Mouse (Mus musculus) brain, embryonic 14.5 days (tissue): Measurements from ENCODE around the gene Gm9837. TPM values are rescaled to one million over a fixed set of nuclear protein-coding genes. Genes with fewer than 3 reads are reported as not detected.

Experiments
- DNase-seq: peaks from one replicate; pipeline ENCODE4 v3.0.0-alpha.2; 2011; ENCODE audit warnings: low read depth
- CTCF ChIP-seq: fragments of 200-500 bp; IDR thresholded peaks from 2 replicates; pipeline ENCODE4 v1.5.1; 2012; ENCODE audit warnings: inconsistent platforms, mild to moderate bottlenecking, moderate library complexity, borderline replicate concordance; ENCODE audit not compliant: insufficient read depth, insufficient read length; ENCODE audit errors: extremely low read depth
- POLR2A ChIP-seq: fragments of 200-500 bp; IDR thresholded peaks from 2 replicates; pipeline ENCODE4 v1.6.1; 2012; ENCODE audit warnings: mild to moderate bottlenecking, inconsistent platforms, borderline replicate concordance; ENCODE audit not compliant: poor library complexity, insufficient read depth, insufficient read length, severe bottlenecking; ENCODE audit errors: extremely low read depth
- polyA plus RNA-seq: library from polyadenylated mRNA; depleted of rRNA; stranded (reverse); fragments of >200 nt; gene quantifications from 2 replicates; pipeline ENCODE4 v1.2.3, GENCODE M21; 2012; rRNA removed

The Gm9837 gene
- polyA plus RNA-seq = not detected in 2 replicates

- no peak for TF ChIP-seq POLR2A
- peak; percentile 98 for TF ChIP-seq CTCF
Observed at GRCm38 (mm10) chr11:53469968-53470695, at the start of gene Gm9837. Gene Gm9837 (minus strand): TSS chr11:53470479.

GRCm38 (mm10) chr11:53519207-53520121, 49.2 kb upstream of the Gm9837 start, which contains the start of gene Sept8:
Gene Sept8 (plus strand): TSS chr11:53519257.
- DNase-seq = peak; percentile 81
- TF ChIP-seq CTCF (no peak), POLR2A (peak; percentile 39; the same call in 1 of the 2 replicates)

More at GRCm38 (mm10) chr11:53469968-53470695, at the start of gene Gm9837:
- peak; percentile 96 for DNase-seq

- TF ChIP-seq CTCF = no peak
- no peak for TF ChIP-seq POLR2A
Observed at GRCm38 (mm10) chr11:53518759-53519158, 48.5 kb upstream of the Gm9837 start.

DNA sequence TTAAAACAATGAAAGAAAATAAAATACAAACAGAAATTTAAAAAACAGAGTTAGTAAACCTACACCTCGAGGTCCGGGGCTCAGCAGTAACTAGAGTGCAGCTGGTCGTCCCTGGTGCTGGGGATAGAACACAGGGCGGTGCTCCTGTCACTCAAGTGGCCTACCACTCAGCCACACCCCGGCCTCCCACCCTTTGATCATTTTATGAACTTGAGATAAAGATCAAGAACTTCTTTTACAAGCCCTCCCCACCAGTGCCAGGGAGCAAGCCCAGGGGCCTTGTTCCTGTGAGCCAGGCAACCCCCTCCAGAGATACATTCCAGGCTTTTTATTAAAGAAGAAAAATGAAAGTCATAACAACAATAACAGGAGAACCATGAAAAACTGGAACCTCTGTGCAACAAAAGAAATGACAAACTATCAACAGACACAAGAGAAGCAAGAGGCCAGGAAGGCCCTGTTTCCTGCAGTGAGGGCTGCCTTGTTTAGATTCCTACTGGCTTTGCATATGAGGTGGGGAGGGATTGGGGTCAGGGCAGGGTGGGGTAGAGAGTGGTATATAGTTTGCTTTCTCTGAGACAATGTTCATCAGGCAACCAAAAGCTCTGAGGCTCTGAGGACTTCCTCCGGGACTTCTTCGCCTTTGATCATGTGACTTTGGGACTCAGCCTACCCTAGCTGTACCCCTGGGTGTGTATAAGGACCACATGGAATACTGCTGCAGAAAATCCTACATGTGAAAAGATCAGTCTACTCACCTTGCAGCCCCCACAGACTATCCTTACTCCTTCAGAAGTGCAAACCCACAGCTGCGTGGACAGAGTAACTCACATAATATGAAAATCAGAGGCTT, 46.7 kb upstream of the Gm9837 start:
- TF ChIP-seq CTCF (no peak), POLR2A (no peak)
- DNase-seq = no peak

More at GRCm38 (mm10) chr11:53518759-53519158, 48.5 kb upstream of the Gm9837 start:
- DNase-seq = no peak

- DNase-seq = peak; percentile 56
- TF ChIP-seq POLR2A (no peak), CTCF (no peak)
Observed at GRCm38 (mm10) chr11:53510351-53510750, 40.1 kb upstream of the Gm9837 start.

DNA sequence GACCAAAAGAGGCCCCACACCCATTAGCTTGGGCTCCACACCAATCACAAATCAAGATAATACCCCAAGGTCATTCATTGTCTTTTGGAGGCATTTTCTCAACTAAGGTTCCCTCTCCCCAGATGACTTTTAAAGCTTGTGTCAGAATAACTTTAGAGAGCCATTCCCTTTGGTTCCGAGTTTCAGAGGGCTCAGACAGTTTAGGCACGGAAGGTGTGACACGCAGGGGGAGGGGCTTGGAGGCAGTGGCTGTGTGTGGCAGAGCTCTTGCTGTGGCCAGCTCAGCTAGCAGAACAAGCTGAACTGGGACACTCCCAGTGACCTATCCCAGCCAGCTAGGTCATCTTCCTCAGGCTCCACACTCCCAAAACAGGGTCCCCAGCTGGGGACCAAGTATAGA, 38.3 kb upstream of the Gm9837 start:
- no peak for TF ChIP-seq CTCF
- no peak for TF ChIP-seq POLR2A
- no peak for DNase-seq

DNA sequence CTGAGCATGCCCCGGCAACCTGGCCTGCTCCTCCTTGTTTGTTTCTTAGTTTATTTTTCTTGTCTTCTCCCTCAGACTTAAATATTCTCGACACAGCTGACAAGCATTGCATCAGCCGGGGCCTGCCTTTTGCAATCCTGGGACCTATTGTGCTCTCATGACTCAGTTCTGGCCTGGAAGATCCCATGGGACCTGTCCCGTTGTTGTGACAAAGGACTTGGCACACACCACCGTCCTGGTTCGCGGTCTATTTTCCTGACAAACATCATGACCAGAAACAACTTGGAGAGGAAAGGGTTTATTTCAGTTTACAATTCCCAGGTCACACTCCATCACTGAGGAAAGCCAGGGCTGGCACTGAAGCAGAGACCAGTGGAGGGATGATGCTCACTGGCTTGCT, 37.9 kb upstream of the Gm9837 start:
- no peak for TF ChIP-seq POLR2A
- no peak for TF ChIP-seq CTCF
- peak; percentile 9 for DNase-seq

- TF ChIP-seq CTCF (no peak), POLR2A (no peak)
- DNase-seq = no peak
Observed at GRCm38 (mm10) chr11:53507098-53507805, 37.0 kb upstream of the Gm9837 start.

- peak; percentile 83 for DNase-seq
- no peak for TF ChIP-seq POLR2A
- no peak for TF ChIP-seq CTCF
Observed at GRCm38 (mm10) chr11:53505026-53505663, 34.9 kb upstream of the Gm9837 start.

DNA sequence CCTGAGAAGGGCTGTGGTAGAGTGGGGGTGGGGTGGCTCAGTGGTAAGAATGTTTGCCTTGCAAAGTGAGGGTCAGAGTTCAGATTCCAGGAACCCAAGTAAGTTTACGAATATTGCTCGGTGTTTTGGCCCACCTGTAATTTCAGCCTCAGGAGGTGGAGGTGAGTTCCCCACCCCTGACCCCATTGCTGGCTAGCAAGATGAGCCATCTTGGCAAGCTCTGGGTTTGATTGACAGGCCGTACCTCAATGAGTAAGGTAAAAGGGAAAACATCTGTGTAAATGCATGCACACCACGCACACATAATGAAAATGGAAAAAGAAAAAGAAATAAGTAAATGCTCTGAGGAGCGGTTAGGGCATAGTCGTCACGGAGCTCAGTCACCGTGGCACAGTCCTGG, 34.1 kb upstream of the Gm9837 start:
- TF ChIP-seq CTCF (no peak), POLR2A (no peak)
- no peak for DNase-seq
